Mouse (Mus musculus) heart, embryonic 15.5 days (tissue): Measurements from ENCODE around the gene Haus8. TPM values are rescaled to one million over a fixed set of nuclear protein-coding genes. Genes with fewer than 3 reads are reported as not detected.
A peak's percentile ranks its signal among the peaks of the same experiment; 100 is the strongest.
"Not testable (repeated sequence)": the region's sequence is repeated elsewhere in the genome, so short reads cannot be mapped to it uniquely, and the experiment has no call there.

Experiments
- ATAC-seq: fragments of 200-750 bp; cut with Nextera tagmentation; replicated peaks from 2 replicates; pipeline ENCODE4 v1.8.0; 2017; ENCODE audit warnings: low read depth, moderate TSS enrichment; ENCODE audit not compliant: insufficient number of reproducible peaks, insufficient read depth, low FRiP score
- H3K27ac ChIP-seq: fragments of 300-500 bp; sonication (generic); 2 replicates; pipeline ENCODE4 v1.5.1; 2015; ENCODE audit warnings: mild to moderate bottlenecking, inconsistent platforms
- H3K27me3 ChIP-seq: fragments of 300-500 bp; sonication (generic); 2 replicates; pipeline ENCODE4 v1.6.1; 2015; ENCODE audit warnings: inconsistent platforms
- H3K36me3 ChIP-seq: fragments of 300-500 bp; sonication (generic); 2 replicates; pipeline ENCODE4 v1.6.1; 2015; ENCODE audit warnings: mild to moderate bottlenecking, inconsistent platforms
- H3K4me1 ChIP-seq: fragments of 300-500 bp; sonication (generic); replicated peaks from 2 replicates; pipeline ENCODE4 v1.6.1; 2015; ENCODE audit warnings: inconsistent platforms
- H3K4me2 ChIP-seq: fragments of 300-500 bp; sonication (generic); 2 replicates; pipeline ENCODE4 v1.6.1; 2015; ENCODE audit warnings: inconsistent platforms, mild to moderate bottlenecking, moderate library complexity
- H3K4me3 ChIP-seq: fragments of 300-500 bp; sonication (generic); 2 replicates; pipeline ENCODE4 v1.5.1; 2015; ENCODE audit warnings: mild to moderate bottlenecking, inconsistent platforms
- H3K9ac ChIP-seq: fragments of 300-500 bp; sonication (generic); 2 replicates; pipeline ENCODE4 v1.6.1; 2015; ENCODE audit warnings: mild to moderate bottlenecking, inconsistent platforms
- H3K9me3 ChIP-seq: fragments of 300-500 bp; sonication (generic); replicated peaks from 2 replicates; pipeline ENCODE4 v1.6.1; 2016; ENCODE audit warnings: inconsistent platforms
- WGBS: fragments of 180-500 bp; shearing (Covaris S2); methylation state at CpG from one replicate; pipeline ENCODE4 v1.1.7; 2015; ENCODE audit warnings: mixed read lengths; 5-methylcytosine and 5-hydroxymethylcytosine counted together
- polyA plus RNA-seq: library from polyadenylated mRNA; unstranded; fragments of >200 nt; fragmentation: Nextera tagmentation; extraction: Ambion mirVana; gene quantifications from 2 replicates; pipeline ENCODE4 v1.2.1, GENCODE M21; 2015

Gene Haus8
- polyA plus RNA-seq, 1 experiment from 2014 or later: 120 TPM

DNA sequence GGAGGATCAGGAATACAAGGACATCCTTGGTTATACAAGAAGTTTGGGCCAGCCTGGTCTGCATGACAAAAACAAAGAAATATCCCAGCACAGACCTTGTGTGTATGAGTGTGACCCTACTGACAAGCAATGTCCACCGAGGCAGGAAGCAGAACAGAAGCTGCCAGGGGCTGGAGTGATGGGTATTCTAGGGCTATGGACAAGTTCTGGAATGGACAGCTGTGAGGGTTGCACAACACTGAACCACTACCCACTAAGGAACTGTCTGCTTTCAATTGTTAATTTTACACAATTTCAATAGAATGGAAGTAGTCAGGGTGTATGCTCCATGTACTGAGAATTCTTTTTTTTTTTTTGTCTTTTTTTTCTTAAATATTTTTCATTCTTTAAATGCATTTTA is 24.5 kb downstream of the Haus8 start:
- no peak overlapping the region for H3K9ac ChIP-seq
- ATAC-seq: no peak
- no peak overlapping the region for H3K27ac ChIP-seq
- 85% methylated on average over 1 of the region's 1 CpGs for WGBS
- H3K4me3 ChIP-seq: no peak overlapping the region
- H3K4me1 ChIP-seq: no peaks in the 10 kb centered on the region
- peaks cover 25% of the 10 kb centered on the region for H3K36me3 ChIP-seq
- no peaks in the 10 kb centered on the region for H3K9me3 ChIP-seq
- no peak overlapping the region for H3K4me2 ChIP-seq
- no peaks in the 10 kb centered on the region for H3K27me3 ChIP-seq

DNA sequence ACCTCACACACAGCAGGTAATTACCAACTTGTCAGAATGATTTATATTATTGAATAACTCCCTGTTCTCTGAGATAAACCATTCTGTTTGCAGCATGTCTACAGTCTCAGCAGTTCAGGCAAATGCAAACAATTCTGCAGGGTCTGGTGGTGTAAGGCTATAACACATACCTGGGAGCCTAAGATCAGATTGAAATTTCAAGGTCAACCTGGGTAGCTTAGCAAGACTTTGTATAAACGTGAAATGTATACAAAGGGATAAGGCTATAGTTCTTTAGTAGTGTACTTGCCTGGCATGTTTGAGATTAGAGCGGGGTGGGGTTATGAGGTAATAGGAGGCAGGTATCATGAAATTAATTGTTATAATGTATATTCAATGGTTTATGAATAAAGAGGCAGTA is 30.0 kb downstream of the Haus8 start:
- Histone ChIP-seq H3K4me1 (no peaks in the 10 kb centered on the region), H3K27ac (no peak overlapping the region), H3K36me3 (peaks cover 4% of the 10 kb centered on the region; the same call in 1 of the 2 replicates), H3K9me3 (no peaks in the 10 kb centered on the region), H3K9ac (no peak overlapping the region), H3K27me3 (no peaks in the 10 kb centered on the region), H3K4me3 (no peak overlapping the region), H3K4me2 (no peak overlapping the region)
- no peak for ATAC-seq
- WGBS: 78% methylated on average over 2 of the region's 2 CpGs

DNA sequence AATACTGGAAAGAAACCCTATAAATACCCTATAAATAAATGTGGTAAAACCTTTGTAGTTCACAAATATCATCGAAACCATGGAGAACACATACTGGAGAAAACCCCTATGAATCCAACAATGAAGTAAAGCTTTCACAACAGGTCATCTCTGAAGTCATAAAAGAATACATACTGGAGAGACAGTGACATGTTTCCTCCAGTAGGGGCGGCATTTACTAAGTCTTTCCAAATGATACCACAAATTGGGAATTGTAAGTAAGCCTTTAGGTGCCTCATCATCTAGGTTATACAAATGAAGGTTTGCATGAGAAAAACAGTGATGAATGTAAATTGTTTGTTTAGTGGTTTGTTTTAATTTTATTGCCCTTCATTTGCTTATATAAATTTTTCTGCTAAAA is 48.2 kb downstream of the Haus8 start:
- Histone ChIP-seq H3K9ac (no peak overlapping the region), H3K36me3 (no peaks in the 10 kb centered on the region), H3K4me3 (no peak overlapping the region), H3K27ac (no peak overlapping the region), H3K27me3 (no peaks in the 10 kb centered on the region), H3K4me1 (no peaks in the 10 kb centered on the region), H3K9me3 (no peaks in the 10 kb centered on the region), H3K4me2 (no peak overlapping the region)
- WGBS: 41% methylated on average over 2 of the region's 2 CpGs
- no peak for ATAC-seq

DNA sequence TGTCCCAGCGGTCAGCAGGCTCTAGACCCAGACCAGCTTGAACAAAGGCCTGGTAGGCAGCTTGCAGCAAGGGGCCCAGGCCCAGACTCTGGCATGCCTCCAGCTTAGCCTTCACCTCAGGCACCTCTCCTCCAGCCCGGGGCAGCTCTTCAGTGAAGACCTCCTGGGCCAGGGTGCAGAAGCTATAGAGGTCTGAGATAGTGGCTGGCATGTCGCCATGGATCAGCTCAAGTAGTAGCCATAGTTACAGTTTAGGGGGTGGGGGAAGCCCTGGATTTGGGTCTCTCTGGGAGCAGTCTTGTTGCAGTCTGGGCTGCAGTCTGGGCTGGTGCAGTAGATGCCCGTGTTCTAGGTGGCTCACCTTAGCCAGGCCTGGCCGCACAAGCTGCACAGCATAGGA is 58.5 kb downstream of the Haus8 start:
- not testable (repeated sequence) for ATAC-seq, H3K27me3 ChIP-seq, H3K4me3 ChIP-seq, H3K4me1 ChIP-seq, H3K9ac ChIP-seq, H3K36me3 ChIP-seq, H3K4me2 ChIP-seq, H3K9me3 ChIP-seq, H3K27ac ChIP-seq
- 49% methylated on average over 4 of the region's 5 CpGs for WGBS

DNA sequence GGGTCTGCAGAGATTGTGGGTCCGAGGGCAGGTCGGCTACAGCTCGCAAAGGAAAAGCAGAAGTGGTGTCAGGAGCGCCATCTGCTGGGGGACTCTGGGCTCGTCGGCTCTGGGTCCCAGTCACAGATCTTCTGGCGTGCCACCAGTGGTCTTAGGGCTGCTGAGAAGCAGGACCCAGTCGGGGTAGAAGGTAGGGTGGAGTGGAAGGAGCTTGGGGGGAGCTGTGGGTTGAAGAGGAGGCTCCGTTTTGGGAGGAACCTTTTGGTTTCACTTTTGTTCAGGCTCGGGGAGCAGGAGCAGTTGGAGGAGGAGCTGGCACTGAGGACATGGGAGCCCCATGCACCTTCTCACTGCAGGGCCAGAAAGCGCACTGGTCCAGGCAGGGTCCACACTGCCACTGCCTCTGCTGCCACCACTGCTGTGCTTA is 67.2 kb downstream of the Haus8 start:
- H3K9me3 ChIP-seq, ATAC-seq, H3K9ac ChIP-seq, H3K27ac ChIP-seq, H3K4me1 ChIP-seq, H3K27me3 ChIP-seq, H3K36me3 ChIP-seq: not testable (repeated sequence)
- H3K4me3 ChIP-seq: peak overlapping the region; percentile 44
- WGBS: 7% methylated on average over 8 of the region's 11 CpGs
- H3K4me2 ChIP-seq: peak overlapping the region; percentile 52

Other genes starting within 250 kb of the Haus8 start
- 13.6 and 20.2 TPM in 2 replicates for gene Myo9b, start 220 bp downstream of the Haus8 start, polyA plus RNA-seq
- gene Use1, start 93.9 kb upstream of the Haus8 start, polyA plus RNA-seq: 67.6 and 75.3 TPM in 2 replicates
- gene Ocel1, start 98.4 kb upstream of the Haus8 start, polyA plus RNA-seq: 4.9 and 7.2 TPM in 2 replicates
- 43.4 and 51.5 TPM in 2 replicates for gene Nr2f6, start 109.0 kb upstream of the Haus8 start, polyA plus RNA-seq
- gene Ushbp1, start 122.9 kb upstream of the Haus8 start, polyA plus RNA-seq: 14.6 and 17.3 TPM in 2 replicates
- 75.5 and 89.9 TPM in 2 replicates for gene Babam1, start 123.9 kb upstream of the Haus8 start, polyA plus RNA-seq
- 23.0 and 34.0 TPM in 2 replicates for gene Ankle1, start 133.1 kb upstream of the Haus8 start, polyA plus RNA-seq
- gene Abhd8, start 190.7 kb upstream of the Haus8 start, polyA plus RNA-seq: 34.6 and 45.0 TPM in 2 replicates
- gene Mrpl34, start 192.0 kb upstream of the Haus8 start, polyA plus RNA-seq: 149 and 188 TPM in 2 replicates
- 68.4 and 84.1 TPM in 2 replicates for gene Dda1, start 196.3 kb upstream of the Haus8 start, polyA plus RNA-seq
- 0.81 and 1.9 TPM in 2 replicates for gene Ano8, start 213.0 kb upstream of the Haus8 start, polyA plus RNA-seq
- 10.5 and 11.8 TPM in 2 replicates for gene Gtpbp3, start 215.2 kb upstream of the Haus8 start, polyA plus RNA-seq
- 87.2 and 113 TPM in 2 replicates for gene Plvap, start 238.8 kb upstream of the Haus8 start, polyA plus RNA-seq